In the genomic region with DNA sequence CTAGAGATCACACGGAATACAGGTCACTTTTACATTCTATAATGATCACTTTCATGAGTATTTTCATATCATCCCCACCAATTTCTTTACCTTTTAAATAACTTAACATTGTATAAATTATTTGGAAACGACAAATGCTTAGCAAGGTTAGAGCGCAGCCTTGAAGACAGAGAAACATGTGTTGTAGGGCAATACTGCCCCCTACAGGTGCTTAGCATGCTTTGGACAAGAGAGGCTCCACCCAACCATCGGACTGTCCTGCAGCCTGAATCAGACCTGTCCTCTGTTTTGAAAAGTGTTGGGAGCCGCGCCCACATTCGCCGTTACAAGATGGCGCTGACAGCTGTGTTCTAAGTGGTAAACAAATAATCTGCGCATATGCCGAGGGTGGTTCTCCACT, we compare ENCODE assay signal across 10 mouse cellular contexts. TPM values are rescaled to one million over a fixed set of nuclear protein-coding genes. Genes with fewer than 3 reads are reported as not detected.
DNase-seq lines count a peak whose midpoint lies in the region; ATAC-seq and TF ChIP-seq lines count a peak whose summit lies in the region.
"Had no signal": no experiment of that assay in that cellular context is flagged by ENCODE, and none has a peak within 500 bp of the region (broad histone marks: within the 10 kb centered on the region; RNA-seq: fewer than 3 reads in every experiment).

No protein-coding gene starts in this region.

- H3K4me2 ChIP-seq in midbrain, embryonic 11.5 days: no peak overlapping the region
- H3K4me2 ChIP-seq: heart, embryonic 13.5 days; limb, embryonic 13.5 days; neural tube, embryonic 13.5 days had no signal

- no peaks in the 10 kb centered on the region for H3K27me3 ChIP-seq in thymus, adult 2 months (ENCODE audit: control insufficient read depth, insufficient read depth, low read length)
- no peaks in the 10 kb centered on the region for H3K27me3 ChIP-seq in midbrain, embryonic 11.5 days (ENCODE audit: control insufficient read depth, insufficient read depth, low read length)
- H3K27me3 ChIP-seq: heart, embryonic 13.5 days; limb, embryonic 13.5 days; neural tube, embryonic 13.5 days had no signal

- peak; percentile 39 for DNase-seq in thymus, adult 2 months
- no peak for DNase-seq in thymus, adult 18-20 months
- peak; percentile 71 for DNase-seq in adrenal gland, adult 2 months
- DNase-seq in kidney, adult 9 months: peak; percentile 64
- peak; percentile 46 for DNase-seq in thymus, postnatal 4 days
- DNase-seq in midbrain, embryonic 11.5 days (ENCODE audit: low spot score, missing footprints): no peak
- DNase-seq in urinary bladder, postnatal 25 days (ENCODE audit: low spot score): no peak

- WGBS in thymus, adult 2 months: 97% methylated on average over 11 of the region's 11 CpGs
- WGBS in midbrain, embryonic 11.5 days: 99% methylated on average over 10 of the region's 11 CpGs

- H3K36me3 ChIP-seq in thymus, adult 2 months (ENCODE audit: control insufficient read depth, insufficient read depth, low read length): no peaks in the 10 kb centered on the region
- H3K36me3 ChIP-seq in midbrain, embryonic 11.5 days (ENCODE audit: control insufficient read depth, insufficient read depth, low read length): no peaks in the 10 kb centered on the region
- H3K36me3 ChIP-seq: heart, embryonic 13.5 days; limb, embryonic 13.5 days; neural tube, embryonic 13.5 days had no signal

- H3K27ac ChIP-seq in thymus, adult 2 months (ENCODE audit: control insufficient read depth, insufficient read depth, low read length): no peak overlapping the region
- no peak overlapping the region for H3K27ac ChIP-seq in midbrain, embryonic 11.5 days (ENCODE audit: low read depth, low read length)
- H3K27ac ChIP-seq: heart, embryonic 13.5 days; limb, embryonic 13.5 days; neural tube, embryonic 13.5 days had no signal

- H3K4me3 ChIP-seq in thymus, adult 2 months (ENCODE audit: control insufficient read depth, insufficient read depth, low read length): no peak overlapping the region
- no peak overlapping the region for H3K4me3 ChIP-seq in midbrain, embryonic 11.5 days (ENCODE audit: low read depth, low read length)
- H3K4me3 ChIP-seq: heart, embryonic 13.5 days; limb, embryonic 13.5 days; neural tube, embryonic 13.5 days had no signal

- no peak for TF ChIP-seq CTCF in thymus, adult 2 months (IDR thresholded peaks at IDR 0.05; ENCODE audit: borderline replicate concordance, control insufficient read depth, extremely low read depth, insufficient read depth, low read length, poor library complexity)

- H3K9me3 ChIP-seq in midbrain, embryonic 11.5 days (ENCODE audit: control insufficient read depth, low read length): no peaks in the 10 kb centered on the region; the same call in 1 of the 2 replicates
- H3K9me3 ChIP-seq: limb, embryonic 13.5 days had no signal

- H3K4me1 ChIP-seq in thymus, adult 2 months (replicated peaks; ENCODE audit: control insufficient read depth, insufficient read depth, low read length): no peaks in the 10 kb centered on the region
- H3K4me1 ChIP-seq in midbrain, embryonic 11.5 days (ENCODE audit: control insufficient read depth, insufficient read depth, low read length): no peaks in the 10 kb centered on the region
- H3K4me1 ChIP-seq: limb, embryonic 13.5 days; neural tube, embryonic 13.5 days had no signal

- H3K9ac ChIP-seq in midbrain, embryonic 11.5 days (ENCODE audit: low read length): no peak overlapping the region
- H3K9ac ChIP-seq: heart, embryonic 13.5 days; limb, embryonic 13.5 days; neural tube, embryonic 13.5 days had no signal

- no peak for ATAC-seq in midbrain, embryonic 11.5 days (ENCODE audit: low FRiP score)

- no peak for TF ChIP-seq POLR2A in thymus, adult 2 months (IDR thresholded peaks at IDR 0.05; ENCODE audit: control insufficient read depth, extremely low read depth, insufficient read depth, low read length, poor library complexity)

RNA-seq across cellular contexts. Expression of a gene that starts 24.8 kb away (rescaled TPM):
- polyA plus RNA-seq in thymus, adult 2 months (2012; rRNA removed): 8.0 and 10.4 TPM in 2 replicates
- total RNA-seq in adrenal gland, adult 2 months (2021): 10 to 100 TPM; 23.2 to 51.6 TPM
- 0.38 and 0.55 TPM in 2 replicates for polyA plus RNA-seq in adrenal gland, adult 2 months (2012; rRNA removed)
- 78.5 and 81.3 TPM in 2 replicates for polyA plus RNA-seq in midbrain, embryonic 11.5 days (2014; fragmentation: Nextera tagmentation; extraction: Ambion mirVana)

RNA-seq across cellular contexts. Expression of a gene that starts 44.0 kb away (rescaled TPM):
- polyA plus RNA-seq in thymus, adult 2 months (2012; rRNA removed): 70.7 and 109 TPM in 2 replicates
- 10 to 100 TPM; 36.6 to 39.7 TPM for total RNA-seq in adrenal gland, adult 2 months (2021)
- 198 and 228 TPM in 2 replicates for polyA plus RNA-seq in adrenal gland, adult 2 months (2012; rRNA removed)
- polyA plus RNA-seq in midbrain, embryonic 11.5 days (2014; fragmentation: Nextera tagmentation; extraction: Ambion mirVana): 68.9 and 73.8 TPM in 2 replicates

RNA-seq across cellular contexts. Expression of a gene that starts 52.1 kb away (rescaled TPM):
- 5.9 and 7.4 TPM in 2 replicates for polyA plus RNA-seq in thymus, adult 2 months (2012; rRNA removed)
- 10 to 100 TPM; 71.4 to 73.5 TPM for total RNA-seq in adrenal gland, adult 2 months (2021)
- polyA plus RNA-seq in adrenal gland, adult 2 months (2012; rRNA removed): 13.3 and 16.8 TPM in 2 replicates
- 10.1 and 10.4 TPM in 2 replicates for polyA plus RNA-seq in midbrain, embryonic 11.5 days (2014; fragmentation: Nextera tagmentation; extraction: Ambion mirVana)

Comparison
In these comparisons a context has a peak if more than half of its experiments do, and no peak if none do; other contexts are left out.
1. DNase-seq: peak in thymus, adult 2 months (single experiment), adrenal gland, adult 2 months (single experiment), kidney, adult 9 months (single experiment) and thymus, postnatal 4 days (single experiment); none in thymus, adult 18-20 months (0 of 2), midbrain, embryonic 11.5 days (single experiment) and urinary bladder, postnatal 25 days (single experiment).